Mouse (Mus musculus): ENCODE results near the gene Grk5. TPM values are rescaled to one million over a fixed set of nuclear protein-coding genes. Genes with fewer than 3 reads are reported as not detected.

The Grk5 gene
- polyA plus RNA-seq, 1 experiment from 2014 or later: 2.3 TPM

- peaks cover 5% of the 10 kb centered on the region; the same call in 1 of the 2 replicates for H3K9me3 ChIP-seq (replicated peaks; ENCODE audit: control insufficient read depth, low read length, poor library complexity, severe bottlenecking)
- H3K4me1 ChIP-seq (ENCODE audit: control insufficient read depth, insufficient read depth, low read length): no peaks in the 10 kb centered on the region
- H3K4me3 ChIP-seq (ENCODE audit: low read depth, low read length): no peak overlapping the region
- no peak overlapping the region for H3K27ac ChIP-seq (ENCODE audit: low read length)
- H3K36me3 ChIP-seq (ENCODE audit: control insufficient read depth, insufficient read depth, low read length): no peaks in the 10 kb centered on the region
- no peak overlapping the region for H3K9ac ChIP-seq (ENCODE audit: low read depth, low read length)
- H3K27me3 ChIP-seq (ENCODE audit: control insufficient read depth, insufficient read depth, low read depth, low read length): no peaks in the 10 kb centered on the region
- no peak overlapping the region for H3K4me2 ChIP-seq (ENCODE audit: low read length)
- ATAC-seq: no peak
These were observed 45.5 kb downstream of the Grk5 start for GRCm38 (mm10) chr19:60935001-60935400.

- Histone ChIP-seq H3K27me3 (ENCODE audit: control insufficient read depth, insufficient read depth, low read depth, low read length) (no peaks in the 10 kb centered on the region), H3K36me3 (ENCODE audit: control insufficient read depth, insufficient read depth, low read length) (no peaks in the 10 kb centered on the region), H3K4me3 (ENCODE audit: low read depth, low read length) (no peak overlapping the region), H3K4me1 (ENCODE audit: control insufficient read depth, insufficient read depth, low read length) (no peaks in the 10 kb centered on the region), H3K9ac (ENCODE audit: low read depth, low read length) (no peak overlapping the region), H3K27ac (ENCODE audit: low read length) (no peak overlapping the region), H3K4me2 (ENCODE audit: low read length) (no peak overlapping the region), H3K9me3 (replicated peaks; ENCODE audit: control insufficient read depth, low read length, poor library complexity, severe bottlenecking) (peaks cover 5% of the 10 kb centered on the region; the same call in 1 of the 2 replicates)
- WGBS: 83% methylated on average over 1 of the region's 1 CpGs
- no peak for ATAC-seq
These were observed 50.4 kb downstream of the Grk5 start for GRCm38 (mm10) chr19:60939954-60940379.

GRCm38 (mm10) chr19:60940866-60941265 lies 51.3 kb downstream of the Grk5 start:
- no peaks in the 10 kb centered on the region for H3K4me1 ChIP-seq (ENCODE audit: control insufficient read depth, insufficient read depth, low read length)
- ATAC-seq: no peak
- H3K9ac ChIP-seq (ENCODE audit: low read depth, low read length): no peak overlapping the region
- WGBS: 90% methylated on average over 1 of the region's 1 CpGs
- H3K4me2 ChIP-seq (ENCODE audit: low read length): no peak overlapping the region
- no peak overlapping the region for H3K4me3 ChIP-seq (ENCODE audit: low read depth, low read length)
- peaks cover 5% of the 10 kb centered on the region; the same call in 1 of the 2 replicates for H3K9me3 ChIP-seq (replicated peaks; ENCODE audit: control insufficient read depth, low read length, poor library complexity, severe bottlenecking)
- no peak overlapping the region for H3K27ac ChIP-seq (ENCODE audit: low read length)
- no peaks in the 10 kb centered on the region for H3K36me3 ChIP-seq (ENCODE audit: control insufficient read depth, insufficient read depth, low read length)
- no peaks in the 10 kb centered on the region for H3K27me3 ChIP-seq (ENCODE audit: control insufficient read depth, insufficient read depth, low read depth, low read length)

GRCm38 (mm10) chr19:60945801-60946311 lies 56.3 kb downstream of the Grk5 start:
- Histone ChIP-seq H3K4me3 (ENCODE audit: low read depth, low read length) (no peak overlapping the region), H3K27ac (ENCODE audit: low read length) (no peak overlapping the region), H3K4me1 (ENCODE audit: control insufficient read depth, insufficient read depth, low read length) (no peaks in the 10 kb centered on the region), H3K9me3 (replicated peaks; ENCODE audit: control insufficient read depth, low read length, poor library complexity, severe bottlenecking) (no peaks in the 10 kb centered on the region), H3K9ac (ENCODE audit: low read depth, low read length) (no peak overlapping the region), H3K36me3 (ENCODE audit: control insufficient read depth, insufficient read depth, low read length) (no peaks in the 10 kb centered on the region), H3K4me2 (ENCODE audit: low read length) (no peak overlapping the region), H3K27me3 (ENCODE audit: control insufficient read depth, insufficient read depth, low read depth, low read length) (no peaks in the 10 kb centered on the region)
- 47% methylated on average over 3 of the region's 3 CpGs for WGBS
- ATAC-seq: no peak

GRCm38 (mm10) chr19:60946656-60947055 lies 57.1 kb downstream of the Grk5 start:
- H3K27ac ChIP-seq (ENCODE audit: low read length): no peak overlapping the region

GRCm38 (mm10) chr19:60948996-60949395 lies 59.4 kb downstream of the Grk5 start:
- H3K9ac ChIP-seq (ENCODE audit: low read depth, low read length): no peak overlapping the region
- H3K36me3 ChIP-seq (ENCODE audit: control insufficient read depth, insufficient read depth, low read length): no peaks in the 10 kb centered on the region
- H3K4me3 ChIP-seq (ENCODE audit: low read depth, low read length): no peak overlapping the region
- WGBS: 11% methylated on average over 1 of the region's 1 CpGs
- H3K9me3 ChIP-seq (replicated peaks; ENCODE audit: control insufficient read depth, low read length, poor library complexity, severe bottlenecking): no peaks in the 10 kb centered on the region
- ATAC-seq: no peak
- H3K4me1 ChIP-seq (ENCODE audit: control insufficient read depth, insufficient read depth, low read length): no peaks in the 10 kb centered on the region
- H3K27ac ChIP-seq (ENCODE audit: low read length): no peak overlapping the region
- H3K4me2 ChIP-seq (ENCODE audit: low read length): no peak overlapping the region
- no peaks in the 10 kb centered on the region for H3K27me3 ChIP-seq (ENCODE audit: control insufficient read depth, insufficient read depth, low read depth, low read length)

More at GRCm38 (mm10) chr19:60946656-60947055, 57.1 kb downstream of the Grk5 start:
- Histone ChIP-seq H3K4me3 (ENCODE audit: low read depth, low read length) (no peak overlapping the region), H3K36me3 (ENCODE audit: control insufficient read depth, insufficient read depth, low read length) (no peaks in the 10 kb centered on the region), H3K9ac (ENCODE audit: low read depth, low read length) (no peak overlapping the region), H3K27me3 (ENCODE audit: control insufficient read depth, insufficient read depth, low read depth, low read length) (no peaks in the 10 kb centered on the region), H3K4me1 (ENCODE audit: control insufficient read depth, insufficient read depth, low read length) (no peaks in the 10 kb centered on the region), H3K9me3 (replicated peaks; ENCODE audit: control insufficient read depth, low read length, poor library complexity, severe bottlenecking) (no peaks in the 10 kb centered on the region), H3K4me2 (ENCODE audit: low read length) (no peak overlapping the region)
- no peak for ATAC-seq
- 63% methylated on average over 2 of the region's 2 CpGs for WGBS

- no peak overlapping the region for H3K4me2 ChIP-seq (ENCODE audit: low read length)
- WGBS: 92% methylated on average over 7 of the region's 7 CpGs
- no peaks in the 10 kb centered on the region for H3K27me3 ChIP-seq (ENCODE audit: control insufficient read depth, insufficient read depth, low read depth, low read length)
- H3K27ac ChIP-seq (ENCODE audit: low read length): no peak overlapping the region
- no peaks in the 10 kb centered on the region for H3K9me3 ChIP-seq (replicated peaks; ENCODE audit: control insufficient read depth, low read length, poor library complexity, severe bottlenecking)
- no peak overlapping the region for H3K4me3 ChIP-seq (ENCODE audit: low read depth, low read length)
- no peak overlapping the region for H3K9ac ChIP-seq (ENCODE audit: low read depth, low read length)
- no peaks in the 10 kb centered on the region for H3K4me1 ChIP-seq (ENCODE audit: control insufficient read depth, insufficient read depth, low read length)
- no peak for ATAC-seq
- no peaks in the 10 kb centered on the region for H3K36me3 ChIP-seq (ENCODE audit: control insufficient read depth, insufficient read depth, low read length)
These were observed 60.7 kb downstream of the Grk5 start for GRCm38 (mm10) chr19:60950056-60950869.

GRCm38 (mm10) chr19:60955131-60955530 lies 65.6 kb downstream of the Grk5 start:
- Histone ChIP-seq H3K27me3 (ENCODE audit: control insufficient read depth, insufficient read depth, low read depth, low read length) (no peaks in the 10 kb centered on the region), H3K4me2 (ENCODE audit: low read length) (no peak overlapping the region), H3K4me3 (ENCODE audit: low read depth, low read length) (no peak overlapping the region), H3K4me1 (ENCODE audit: control insufficient read depth, insufficient read depth, low read length) (no peaks in the 10 kb centered on the region), H3K9me3 (replicated peaks; ENCODE audit: control insufficient read depth, low read length, poor library complexity, severe bottlenecking) (no peaks in the 10 kb centered on the region), H3K27ac (ENCODE audit: low read length) (no peak overlapping the region), H3K36me3 (ENCODE audit: control insufficient read depth, insufficient read depth, low read length) (no peaks in the 10 kb centered on the region), H3K9ac (ENCODE audit: low read depth, low read length) (no peak overlapping the region)
- 90% methylated on average over 2 of the region's 2 CpGs for WGBS
- no peak for ATAC-seq

- H3K9me3 ChIP-seq (replicated peaks; ENCODE audit: control insufficient read depth, low read length, poor library complexity, severe bottlenecking): no peaks in the 10 kb centered on the region
- no peak overlapping the region for H3K4me2 ChIP-seq (ENCODE audit: low read length)
- no peaks in the 10 kb centered on the region for H3K36me3 ChIP-seq (ENCODE audit: control insufficient read depth, insufficient read depth, low read length)
- no peak overlapping the region for H3K27ac ChIP-seq (ENCODE audit: low read length)
- no peaks in the 10 kb centered on the region for H3K27me3 ChIP-seq (ENCODE audit: control insufficient read depth, insufficient read depth, low read depth, low read length)
- no peak overlapping the region for H3K9ac ChIP-seq (ENCODE audit: low read depth, low read length)
- ATAC-seq: no peak
- no peak overlapping the region for H3K4me3 ChIP-seq (ENCODE audit: low read depth, low read length)
- WGBS: 86% methylated on average over 1 of the region's 1 CpGs
- no peaks in the 10 kb centered on the region for H3K4me1 ChIP-seq (ENCODE audit: control insufficient read depth, insufficient read depth, low read length)
These were observed 66.2 kb downstream of the Grk5 start for GRCm38 (mm10) chr19:60955712-60956111.
